7 mouse cellular contexts compared by ENCODE assay signal in the genomic region with DNA sequence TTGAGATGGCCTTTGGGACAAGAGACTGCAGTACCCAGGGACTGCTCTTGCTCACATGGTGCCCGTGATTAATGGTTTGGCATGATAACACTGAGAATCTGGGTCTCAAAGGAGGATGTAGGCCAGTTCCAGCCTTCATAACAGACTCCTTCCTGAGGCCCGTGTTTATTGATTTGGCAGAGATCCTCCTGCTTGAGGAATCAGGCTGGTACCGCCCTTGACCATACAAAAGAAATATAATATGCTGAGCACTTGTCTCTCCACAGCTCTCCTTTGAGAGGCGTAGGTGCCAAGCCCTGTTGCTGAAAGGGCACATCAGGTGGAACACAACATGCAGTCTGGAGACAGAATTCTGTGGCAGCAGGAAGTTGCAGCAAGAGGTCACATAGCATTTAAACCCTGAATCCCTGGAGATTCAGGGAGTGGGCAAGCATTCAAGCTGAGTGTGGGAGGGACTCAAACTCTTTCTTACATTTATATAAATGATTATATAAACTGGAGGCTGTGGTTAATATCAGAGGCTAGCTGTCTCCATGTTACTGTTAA. TPM values are rescaled to one million over a fixed set of nuclear protein-coding genes. Genes with fewer than 3 reads are reported as not detected.
DNase-seq lines count a peak whose midpoint lies in the region; ATAC-seq lines count a peak whose summit lies in the region.

No protein-coding gene starts in this region.

- no peaks in the 10 kb centered on the region for H3K9me3 ChIP-seq in heart, embryonic 13.5 days
- H3K9me3 ChIP-seq in kidney, embryonic 16.5 days (ENCODE audit: low read length) = no peaks in the 10 kb centered on the region

- H3K36me3 ChIP-seq in heart, embryonic 13.5 days = no peaks in the 10 kb centered on the region
- 0 out of 2 replicates have a peak, but pooled peaks cover 2% of the 10 kb centered on the region for H3K36me3 ChIP-seq in kidney, embryonic 16.5 days (ENCODE audit: insufficient read depth, low read length)

- WGBS in heart, embryonic 13.5 days = 35% methylated on average over 4 of the region's 4 CpGs
- 21% methylated on average over 4 of the region's 4 CpGs for WGBS in kidney, embryonic 16.5 days

- no peak overlapping the region for H3K4me3 ChIP-seq in heart, embryonic 13.5 days
- no peak overlapping the region for H3K4me3 ChIP-seq in kidney, embryonic 16.5 days (ENCODE audit: low read length)

- no peak overlapping the region; the same call in 1 of the 2 replicates for H3K9ac ChIP-seq in heart, embryonic 13.5 days
- no peak overlapping the region for H3K9ac ChIP-seq in kidney, embryonic 16.5 days (replicated peaks; ENCODE audit: low read length)

- DNase-seq in adrenal gland, postnatal 36 days = peak; percentile 20 to 51
- DNase-seq in cerebellum, postnatal 36 days = peak; percentile 14 to 37
- DNase-seq in lung, postnatal 4 days = peak; percentile 51 to 73
- DNase-seq in thymus, postnatal 10 days (ENCODE audit: low spot score in 2 of 2) = no peak

- peak overlapping the region; percentile 83 for H3K27ac ChIP-seq in heart, embryonic 13.5 days (replicated peaks)
- peak overlapping the region; percentile 82 for H3K27ac ChIP-seq in kidney, embryonic 16.5 days (ENCODE audit: low read length)

- H3K27me3 ChIP-seq in heart, embryonic 13.5 days (replicated peaks) = no peaks in the 10 kb centered on the region
- H3K27me3 ChIP-seq in kidney, embryonic 16.5 days (ENCODE audit: insufficient read depth, low read length) = no peaks in the 10 kb centered on the region

- no peak overlapping the region for H3K4me2 ChIP-seq in heart, embryonic 13.5 days
- H3K4me2 ChIP-seq in kidney, embryonic 16.5 days (replicated peaks; ENCODE audit: low read depth, low read length) = no peak overlapping the region

- ATAC-seq in heart, embryonic 13.5 days (ENCODE audit: extremely low read depth, insufficient number of reproducible peaks, low FRiP score, low TSS enrichment) = no peak
- ATAC-seq in kidney, embryonic 16.5 days (ENCODE audit: low FRiP score, low TSS enrichment) = peak; percentile 58
- ATAC-seq in CD4-positive, CD25-positive, alpha-beta regulatory T cell, adult 4 months = no peak

- peaks cover 65% of the 10 kb centered on the region for H3K4me1 ChIP-seq in heart, embryonic 13.5 days
- peaks cover 48% of the 10 kb centered on the region for H3K4me1 ChIP-seq in kidney, embryonic 16.5 days (ENCODE audit: insufficient read depth, low read length)

RNA-seq across cellular contexts. Expression of a gene that starts 36.1 kb away (rescaled TPM):
- 10 to 100 TPM; 56.8 to 58.0 TPM for total RNA-seq in adrenal gland, postnatal 36 days (2021)
- polyA plus RNA-seq in heart, embryonic 13.5 days (2015; fragmentation: Nextera tagmentation; extraction: Ambion mirVana) = 16.9 and 18.3 TPM in 2 replicates
- 40.0 and 41.4 TPM in 2 replicates for polyA plus RNA-seq in kidney, embryonic 16.5 days (2015; fragmentation: Nextera tagmentation; extraction: Ambion mirVana)
- 10 to 100 TPM; 19.3 to 37.7 TPM for polyA plus RNA-seq in CD4-positive, CD25-positive, alpha-beta regulatory T cell, adult 4 months (2017; shearing (Covaris generic))

Comparison
In these comparisons a context has a peak if more than half of its experiments do, and no peak if none do; other contexts are left out.
1. DNase-seq: peak in adrenal gland, postnatal 36 days (2 of 2), cerebellum, postnatal 36 days (2 of 2) and lung, postnatal 4 days (2 of 2); none in thymus, postnatal 10 days (0 of 2).